Mouse (Mus musculus): ENCODE results near the gene Smarca5.

DNA sequence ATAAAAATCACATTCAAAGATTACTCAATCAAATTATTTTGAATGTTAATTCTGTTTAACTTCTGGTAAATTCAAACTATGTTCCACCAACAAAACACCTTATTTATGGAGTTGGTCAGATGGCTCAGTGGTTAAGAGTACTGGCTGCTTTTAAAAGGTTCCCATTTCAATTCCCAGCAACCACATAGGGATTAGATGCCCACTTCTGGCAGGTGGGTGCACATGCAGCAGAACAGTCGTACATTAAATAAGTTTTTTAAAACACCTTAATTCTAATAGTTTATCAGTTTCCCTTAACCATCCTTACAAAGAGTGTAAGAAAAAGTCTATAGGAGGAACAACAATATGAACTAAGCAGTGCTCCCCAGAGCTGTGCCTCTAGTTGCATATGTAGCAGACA, 24.8 kb downstream of the Smarca5 start:
- TF ChIP-seq POLR2A (IDR thresholded peaks at IDR 0.05; ENCODE audit: control insufficient read depth, low read depth, low read length) (no peak), CTCF (IDR thresholded peaks at IDR 0.05; ENCODE audit: control insufficient read depth, insufficient read depth, insufficient replicate concordance, low read depth, low read length) (no peak)
